Mouse (Mus musculus) forebrain, embryonic 11.5 days (tissue): Measurements from ENCODE around the gene Nxt1. TPM values are rescaled to one million over a fixed set of nuclear protein-coding genes. Genes with fewer than 3 reads are reported as not detected.

Source experiments
- ATAC-seq: fragments of 200-750 bp; cut with Nextera tagmentation; replicated peaks from 2 replicates; pipeline ENCODE4 v1.8.0; 2017; ENCODE audit warnings: moderate TSS enrichment; ENCODE audit not compliant: low FRiP score
- DNase-seq: peaks from one replicate; pipeline ENCODE4 v3.0.0-alpha.2; 2017; ENCODE audit warnings: low spot score
- H3K27ac ChIP-seq: fragments of 300-500 bp; sonication (generic); 2 replicates; pipeline ENCODE4 v1.5.1; 2014; ENCODE audit warnings: low read depth, low read length
- H3K27me3 ChIP-seq: fragments of 300-500 bp; sonication (generic); 2 replicates; pipeline ENCODE4 v1.6.1; 2014; ENCODE audit warnings: mild to moderate bottlenecking, low read length, mixed read lengths; ENCODE audit not compliant: control insufficient read depth, insufficient read depth
- H3K36me3 ChIP-seq: fragments of 300-500 bp; sonication (generic); 2 replicates; pipeline ENCODE4 v1.6.1; 2014; ENCODE audit warnings: mild to moderate bottlenecking, low read length, moderate library complexity, mixed read lengths; ENCODE audit not compliant: control insufficient read depth, insufficient read depth
- H3K4me1 ChIP-seq: fragments of 300-500 bp; sonication (generic); replicated peaks from 2 replicates; pipeline ENCODE4 v1.6.1; 2014; ENCODE audit warnings: low read length, mixed read lengths; ENCODE audit not compliant: control insufficient read depth, insufficient read depth
- H3K4me2 ChIP-seq: fragments of 300-500 bp; sonication (generic); 2 replicates; pipeline ENCODE4 v1.6.1; 2014; ENCODE audit warnings: low read depth, mild to moderate bottlenecking, low read length, moderate library complexity, mixed read lengths; ENCODE audit not compliant: severe bottlenecking
- H3K4me3 ChIP-seq: fragments of 300-500 bp; sonication (generic); 2 replicates; pipeline ENCODE4 v1.5.1; 2014; ENCODE audit warnings: low read depth, low read length
- H3K9ac ChIP-seq: fragments of 300-500 bp; sonication (generic); 2 replicates; pipeline ENCODE4 v1.6.1; 2014; ENCODE audit warnings: low read length
- H3K9me3 ChIP-seq: fragments of 300-500 bp; sonication (generic); 2 replicates; pipeline ENCODE4 v1.6.1; 2016; ENCODE audit warnings: low read length, mixed read lengths; ENCODE audit not compliant: control insufficient read depth
- WGBS: fragments of 180-500 bp; shearing (Covaris S2); extraction: QIAGEN DNeasy Blood & Tissue Kit; methylation state at CpG from one replicate; pipeline ENCODE4 v1.1.7; 2014; 5-methylcytosine and 5-hydroxymethylcytosine counted together
- polyA plus RNA-seq: library from polyadenylated mRNA; unstranded; fragments of >200 nt; fragmentation: Nextera tagmentation; extraction: Ambion mirVana; gene quantifications from 2 replicates; pipeline ENCODE4 v1.2.1, GENCODE M21; 2014

Nxt1 gene
- polyA plus RNA-seq, 1 experiment from 2014 or later: 134 TPM

DNA sequence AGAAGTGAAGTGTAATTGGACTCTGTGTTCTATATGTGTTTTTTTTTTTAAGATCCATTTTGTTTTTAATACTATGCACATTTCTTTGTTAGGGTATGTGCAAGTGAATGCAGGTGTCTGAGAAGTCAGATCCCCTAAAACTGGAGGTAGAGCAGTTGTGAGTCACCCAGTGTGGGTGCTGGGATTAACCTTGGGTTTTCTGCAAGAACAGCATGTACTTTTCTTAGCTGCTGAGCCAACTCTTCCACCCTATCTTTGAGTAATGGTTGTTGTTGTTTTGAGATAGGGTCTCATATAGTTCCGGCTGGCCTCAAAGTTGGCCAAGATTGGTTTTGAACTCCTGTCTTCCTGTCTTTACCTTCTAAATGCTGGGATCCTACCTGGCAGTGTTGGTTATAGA lies 10.6 kb downstream of the Nxt1 start:
- H3K4me3 ChIP-seq: no peak overlapping the region
- no peaks in the 10 kb centered on the region for H3K27me3 ChIP-seq
- DNase-seq (no peak), ATAC-seq (no peak)
- no peaks in the 10 kb centered on the region; the same call in 1 of the 2 replicates for H3K36me3 ChIP-seq
- H3K4me2 ChIP-seq: no peak overlapping the region
- WGBS: 93% methylated on average over 1 of the region's 1 CpGs
- H3K9me3 ChIP-seq: no peaks in the 10 kb centered on the region
- peaks cover 9% of the 10 kb centered on the region for H3K4me1 ChIP-seq
- H3K9ac ChIP-seq: no peak overlapping the region
- no peak overlapping the region for H3K27ac ChIP-seq

DNA sequence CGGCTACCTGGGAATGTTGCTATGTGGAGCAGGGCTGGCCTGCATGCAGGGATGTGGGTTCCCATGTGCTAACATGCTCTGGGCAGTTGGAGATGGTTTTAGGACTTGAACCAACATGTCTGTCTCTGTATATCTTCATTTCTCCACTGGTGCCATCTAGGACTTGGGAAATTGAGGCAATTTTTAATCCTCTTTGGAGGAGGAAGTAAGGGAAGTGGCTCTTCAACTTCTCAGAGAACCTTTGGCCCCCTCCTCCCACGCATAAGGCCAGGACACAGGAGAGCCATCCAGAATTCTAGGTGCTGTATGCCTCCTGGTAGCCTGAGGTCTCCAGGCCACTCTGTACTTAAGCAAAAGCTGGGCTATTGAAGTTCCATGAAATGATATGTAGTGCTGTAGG lies 12.6 kb downstream of the Nxt1 start:
- H3K27me3 ChIP-seq: no peaks in the 10 kb centered on the region
- H3K9ac ChIP-seq: no peak overlapping the region
- H3K27ac ChIP-seq: no peak overlapping the region
- WGBS: 91% methylated on average over 2 of the region's 2 CpGs
- DNase-seq: no peak
- H3K4me3 ChIP-seq: no peak overlapping the region
- no peak overlapping the region for H3K4me2 ChIP-seq
- peaks cover 2% of the 10 kb centered on the region for H3K36me3 ChIP-seq
- H3K4me1 ChIP-seq: peaks cover 3% of the 10 kb centered on the region; the same call in 1 of the 2 replicates
- H3K9me3 ChIP-seq: no peaks in the 10 kb centered on the region
- no peak for ATAC-seq

DNA sequence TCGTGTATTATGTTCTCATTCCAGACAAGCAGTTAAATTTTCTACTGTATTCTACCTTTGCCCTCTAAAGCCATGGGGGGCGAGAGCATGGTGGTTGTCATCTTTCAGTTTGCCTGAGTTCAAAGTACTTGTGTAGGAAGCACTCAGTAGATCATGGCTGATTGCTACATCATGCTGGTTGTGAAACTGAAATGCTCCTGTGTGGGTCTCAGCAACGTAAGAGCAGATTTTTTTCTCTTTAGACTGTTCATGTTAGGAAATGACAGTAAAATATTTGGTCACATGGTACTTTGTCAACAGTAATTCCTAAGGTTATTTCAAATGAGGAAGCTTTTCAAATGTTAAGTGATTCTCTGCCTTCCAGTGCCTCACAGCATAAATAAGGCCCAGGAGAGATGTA lies 13.3 kb downstream of the Nxt1 start:
- no peaks in the 10 kb centered on the region for H3K4me1 ChIP-seq
- H3K4me3 ChIP-seq: no peak overlapping the region
- no peaks in the 10 kb centered on the region for H3K9me3 ChIP-seq
- 90% methylated on average over 3 of the region's 3 CpGs for WGBS
- DNase-seq: no peak
- no peak overlapping the region for H3K9ac ChIP-seq
- H3K27me3 ChIP-seq: no peaks in the 10 kb centered on the region
- H3K36me3 ChIP-seq: peaks cover 5% of the 10 kb centered on the region
- H3K4me2 ChIP-seq: no peak overlapping the region
- no peak for ATAC-seq
- no peak overlapping the region for H3K27ac ChIP-seq

DNA sequence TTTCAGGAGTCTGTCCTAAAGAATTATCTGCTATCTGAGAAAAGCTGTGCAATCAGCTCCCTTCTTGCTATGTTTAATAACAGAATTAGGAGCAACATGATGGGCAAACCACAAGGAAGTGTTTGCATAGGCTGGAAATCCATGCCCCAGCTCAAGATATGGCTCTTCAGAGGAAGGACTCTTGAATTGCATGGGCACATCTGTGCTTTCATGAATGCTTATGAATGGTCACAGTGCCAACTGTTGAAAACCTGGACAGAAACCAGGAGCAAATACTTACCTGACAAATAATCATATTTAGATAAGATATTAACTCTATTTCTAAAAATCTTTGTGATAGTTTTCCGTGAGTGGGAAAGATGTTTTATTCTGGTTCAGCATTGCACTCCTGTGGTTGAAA lies 14.5 kb downstream of the Nxt1 start:
- 95% methylated on average over 1 of the region's 1 CpGs for WGBS

DNA sequence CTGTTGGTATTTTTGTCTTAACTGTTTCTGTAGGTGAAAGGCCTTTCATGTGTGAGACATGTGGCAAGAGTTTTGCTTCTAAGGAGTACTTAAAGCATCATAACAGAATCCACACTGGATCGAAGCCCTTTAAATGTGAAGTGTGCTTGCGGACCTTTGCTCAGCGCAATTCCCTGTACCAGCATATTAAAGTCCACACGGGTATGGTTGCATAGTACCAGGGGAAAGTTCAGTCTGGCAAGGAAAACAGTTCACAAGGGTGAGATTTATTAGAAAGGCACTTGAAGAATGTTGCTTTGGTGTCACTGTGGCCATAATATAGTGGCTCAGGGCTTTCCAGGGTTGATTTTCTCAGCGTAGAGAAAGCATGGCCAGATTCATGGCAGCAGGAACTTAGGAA lies 15.6 kb downstream of the Nxt1 start:
- 92% methylated on average over 5 of the region's 5 CpGs for WGBS
- no peaks in the 10 kb centered on the region for H3K9me3 ChIP-seq
- H3K9ac ChIP-seq: no peak overlapping the region
- H3K4me2 ChIP-seq: no peak overlapping the region
- no peak for ATAC-seq
- H3K36me3 ChIP-seq: peaks cover 5% of the 10 kb centered on the region
- no peak overlapping the region for H3K27ac ChIP-seq
- H3K4me1 ChIP-seq: no peaks in the 10 kb centered on the region
- H3K27me3 ChIP-seq: no peaks in the 10 kb centered on the region
- H3K4me3 ChIP-seq: no peak overlapping the region
- DNase-seq: no peak

More for the DNA sequence above, 14.5 kb downstream of the Nxt1 start:
- H3K4me1 ChIP-seq: no peaks in the 10 kb centered on the region
- no peak for DNase-seq
- peaks cover 5% of the 10 kb centered on the region for H3K36me3 ChIP-seq
- no peak overlapping the region for H3K27ac ChIP-seq
- no peak for ATAC-seq
- H3K27me3 ChIP-seq: no peaks in the 10 kb centered on the region
- H3K9ac ChIP-seq: no peak overlapping the region
- no peak overlapping the region for H3K4me2 ChIP-seq
- H3K9me3 ChIP-seq: no peaks in the 10 kb centered on the region
- no peak overlapping the region for H3K4me3 ChIP-seq

DNA sequence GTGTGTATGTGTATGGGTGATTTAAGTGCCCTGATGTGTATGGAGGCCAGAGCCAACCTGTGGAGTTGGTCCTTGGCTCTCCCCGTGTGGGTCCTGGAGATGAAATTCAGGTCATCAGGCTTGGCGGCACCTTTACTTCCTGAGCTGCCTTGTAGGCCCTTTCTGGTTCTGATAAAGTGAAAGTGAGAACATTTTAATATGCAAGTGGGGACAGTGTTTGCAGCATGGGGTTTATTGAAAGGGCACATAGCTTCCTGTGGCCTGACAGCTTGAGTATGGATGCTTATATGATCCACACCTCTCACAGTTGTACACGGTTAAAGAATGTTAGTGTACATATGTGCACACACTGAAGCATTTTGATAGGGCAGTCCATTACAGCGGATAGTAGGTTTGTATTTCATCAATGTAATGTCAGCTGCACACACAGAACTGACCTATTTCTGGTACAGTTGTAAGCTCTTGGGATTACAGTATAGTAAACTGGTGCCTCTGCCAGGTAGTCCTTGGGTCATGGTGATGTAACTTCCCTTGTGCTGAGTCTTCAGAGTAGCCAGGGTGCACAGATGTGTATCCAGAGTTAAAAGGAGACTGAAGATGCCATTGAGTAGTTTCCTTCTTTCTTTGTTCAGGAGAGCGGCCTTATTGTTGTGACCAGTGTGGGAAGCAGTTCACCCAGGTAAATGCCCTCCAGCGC lies 17.2 kb downstream of the Nxt1 start:
- Histone ChIP-seq H3K9ac (no peak overlapping the region), H3K4me1 (no peaks in the 10 kb centered on the region), H3K27me3 (no peaks in the 10 kb centered on the region), H3K4me3 (no peak overlapping the region), H3K36me3 (peaks cover 5% of the 10 kb centered on the region), H3K27ac (no peak overlapping the region), H3K9me3 (no peaks in the 10 kb centered on the region), H3K4me2 (no peak overlapping the region)
- DNase-seq: no peak
- WGBS: 93% methylated on average over 6 of the region's 6 CpGs
- no peak; the same call in 1 of the 2 replicates for ATAC-seq

DNA sequence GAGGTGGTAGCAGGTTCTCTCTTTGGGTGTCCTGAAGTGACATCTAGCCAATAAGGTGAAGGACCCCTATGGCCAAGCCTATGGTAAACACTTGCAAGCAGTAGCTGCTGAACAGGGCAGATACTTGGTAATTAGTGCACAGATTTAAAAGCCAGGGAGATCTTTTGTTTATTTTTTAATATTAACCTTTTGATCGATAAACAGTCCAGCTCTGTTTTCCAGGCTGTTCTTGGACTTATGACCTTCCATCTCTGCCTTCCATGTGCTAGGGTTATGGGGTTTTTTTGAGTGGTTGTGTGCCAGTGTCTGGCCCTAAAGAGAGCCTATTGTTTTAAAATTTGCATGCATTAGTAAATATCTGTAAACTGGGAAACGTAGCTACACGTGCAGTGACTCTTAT lies 17.9 kb downstream of the Nxt1 start:
- DNase-seq: no peak
- Histone ChIP-seq H3K4me3 (no peak overlapping the region), H3K9ac (no peak overlapping the region), H3K27ac (no peak overlapping the region), H3K4me1 (no peaks in the 10 kb centered on the region), H3K36me3 (peaks cover 5% of the 10 kb centered on the region), H3K9me3 (no peaks in the 10 kb centered on the region), H3K27me3 (no peaks in the 10 kb centered on the region), H3K4me2 (no peak overlapping the region)
- no peak for ATAC-seq
- WGBS: 93% methylated on average over 3 of the region's 3 CpGs

DNA sequence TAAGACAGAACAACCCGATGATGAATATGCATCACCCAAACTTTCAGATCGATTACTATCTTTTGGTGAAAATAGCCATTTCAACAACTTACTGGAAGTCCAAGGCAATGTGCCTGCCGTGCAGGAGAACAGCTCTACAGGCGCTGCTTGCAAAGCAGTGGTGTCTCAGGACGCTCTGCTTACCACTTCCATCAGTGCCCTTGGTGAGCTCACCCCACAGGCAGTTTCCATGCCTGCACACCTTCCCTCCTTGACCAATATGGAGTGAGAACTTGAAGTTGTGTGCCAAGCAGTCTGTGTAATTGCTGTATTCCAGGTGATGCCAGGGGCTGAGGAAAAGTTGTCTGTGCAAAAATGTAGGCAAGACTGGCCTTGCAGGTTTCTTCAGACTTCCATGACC lies 18.4 kb downstream of the Nxt1 start:
- ATAC-seq (no peak), DNase-seq (no peak)
- Histone ChIP-seq H3K9me3 (no peaks in the 10 kb centered on the region), H3K9ac (no peak overlapping the region), H3K4me3 (no peak overlapping the region), H3K27me3 (no peaks in the 10 kb centered on the region), H3K4me2 (no peak overlapping the region), H3K27ac (no peak overlapping the region), H3K4me1 (no peaks in the 10 kb centered on the region), H3K36me3 (peaks cover 5% of the 10 kb centered on the region)
- WGBS: 91% methylated on average over 5 of the region's 5 CpGs

DNA sequence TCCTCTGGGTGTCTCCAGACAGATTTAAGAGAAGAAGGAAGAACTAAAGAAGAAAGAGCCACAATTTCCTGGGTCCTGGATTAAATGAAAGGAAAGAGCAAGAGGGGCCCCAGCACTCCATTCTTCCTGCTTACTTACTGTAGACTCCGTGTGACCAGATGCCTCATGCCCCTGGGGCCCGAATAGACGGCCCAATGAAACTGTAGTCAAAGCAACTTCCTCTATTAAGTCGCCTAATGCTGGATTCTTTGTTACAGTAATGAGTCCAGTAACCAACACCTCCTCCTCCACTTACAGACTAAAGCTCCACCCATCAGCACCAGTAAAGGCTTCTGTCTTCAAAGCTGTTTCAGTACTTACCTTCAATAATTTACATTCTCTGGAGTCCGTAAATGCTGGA lies 26.2 kb downstream of the Nxt1 start:
- ATAC-seq: no peak
- no peaks in the 10 kb centered on the region for H3K9me3 ChIP-seq
- DNase-seq: no peak
- no peaks in the 10 kb centered on the region for H3K4me1 ChIP-seq
- WGBS: 88% methylated on average over 5 of the region's 5 CpGs
- no peak overlapping the region for H3K4me2 ChIP-seq
- no peaks in the 10 kb centered on the region; the same call in 1 of the 2 replicates for H3K36me3 ChIP-seq
- H3K27me3 ChIP-seq: no peaks in the 10 kb centered on the region
- H3K27ac ChIP-seq: no peak overlapping the region
- no peak overlapping the region for H3K4me3 ChIP-seq
- H3K9ac ChIP-seq: no peak overlapping the region
